ENCODE assay signal across 11 mouse cellular contexts in genomic region chr11:98034840-98035239, GRCm38 (mm10). TPM values are rescaled to one million over a fixed set of nuclear protein-coding genes. Genes with fewer than 3 reads are reported as not detected.
DNase-seq lines count a peak whose midpoint lies in the region; ATAC-seq and TF ChIP-seq lines count a peak whose summit lies in the region.
"Had no signal": no experiment of that assay in that cellular context is flagged by ENCODE, and none has a peak within 500 bp of the region (broad histone marks: within the 10 kb centered on the region; RNA-seq: fewer than 3 reads in every experiment).

No protein-coding gene starts in this region.

- 39% methylated on average over 4 of the region's 4 CpGs for WGBS in stomach, embryonic 16.5 days
- WGBS in stomach, postnatal 0 days = 41% methylated on average over 4 of the region's 4 CpGs
- 35% methylated on average over 4 of the region's 4 CpGs for WGBS in intestine, embryonic 16.5 days

- H3K4me3 ChIP-seq in stomach, embryonic 16.5 days (replicated peaks; ENCODE audit: low read length) = no peak overlapping the region
- no peak overlapping the region for H3K4me3 ChIP-seq in stomach, postnatal 0 days (ENCODE audit: low read depth, low read length)
- H3K4me3 ChIP-seq in intestine, embryonic 16.5 days (ENCODE audit: low read length) = no peak overlapping the region
- H3K4me3 ChIP-seq: heart, embryonic 12.5 days; liver, embryonic 12.5 days had no signal

- TF ChIP-seq CTCF in stomach, postnatal 0 days (IDR thresholded peaks at IDR 0.05; ENCODE audit: low read depth) = no peak

- H3K27me3 ChIP-seq in stomach, embryonic 16.5 days (ENCODE audit: control insufficient read depth, insufficient read depth, low read length) = peaks cover 9% of the 10 kb centered on the region; the same call in 1 of the 2 replicates
- H3K27me3 ChIP-seq in stomach, postnatal 0 days (ENCODE audit: control insufficient read depth, insufficient read depth, low read length) = no peaks in the 10 kb centered on the region; the same call in 1 of the 2 replicates
- H3K27me3 ChIP-seq in intestine, embryonic 16.5 days (replicated peaks; ENCODE audit: control insufficient read depth, insufficient read depth, low read length) = peaks cover 15% of the 10 kb centered on the region

- H3K4me2 ChIP-seq in stomach, embryonic 16.5 days (ENCODE audit: low read depth, low read length) = no peak overlapping the region
- H3K4me2 ChIP-seq in stomach, postnatal 0 days (replicated peaks; ENCODE audit: low read depth) = no peak overlapping the region
- no peak overlapping the region for H3K4me2 ChIP-seq in intestine, embryonic 16.5 days (ENCODE audit: low read depth, low read length)
- H3K4me2 ChIP-seq: liver, embryonic 12.5 days had no signal

- no peak for DNase-seq in frontal cortex, postnatal 10 days (ENCODE audit: low spot score in 2 of 2)
- no peak for DNase-seq in stomach, postnatal 0 days (ENCODE audit: low spot score)
- peak; percentile 59 for DNase-seq in mesoderm, embryonic 11.5 days (ENCODE audit: low read depth, low spot score)
- no peak for DNase-seq in gastrocnemius, postnatal 14 days
- DNase-seq in adipocyte (ENCODE audit: low spot score) = no peak
- DNase-seq: kidney, postnatal 10 days had no signal

- no peak for TF ChIP-seq EP300 in stomach, postnatal 0 days (optimal IDR thresholded peaks at IDR 0.05)

- peak overlapping the region; percentile 22; the same call in 1 of the 2 replicates for H3K9ac ChIP-seq in stomach, embryonic 16.5 days (ENCODE audit: low read length)
- H3K9ac ChIP-seq in stomach, postnatal 0 days (ENCODE audit: low read length) = no peak overlapping the region
- no peak overlapping the region for H3K9ac ChIP-seq in intestine, embryonic 16.5 days (ENCODE audit: low read depth, low read length)
- H3K9ac ChIP-seq: liver, embryonic 12.5 days had no signal

- peaks cover 13% of the 10 kb centered on the region for H3K4me1 ChIP-seq in stomach, embryonic 16.5 days (ENCODE audit: control insufficient read depth, insufficient read depth, low read length)
- peaks cover 6% of the 10 kb centered on the region; the same call in 1 of the 2 replicates for H3K4me1 ChIP-seq in stomach, postnatal 0 days (replicated peaks; ENCODE audit: control insufficient read depth, insufficient read depth)
- H3K4me1 ChIP-seq in intestine, embryonic 16.5 days (ENCODE audit: control insufficient read depth, insufficient read depth, low read length) = peaks cover 9% of the 10 kb centered on the region

- no peak overlapping the region for H3K27ac ChIP-seq in stomach, embryonic 16.5 days (ENCODE audit: low read length)
- no peak overlapping the region; the same call in 1 of the 2 replicates for H3K27ac ChIP-seq in stomach, postnatal 0 days (replicated peaks)
- no peak overlapping the region for H3K27ac ChIP-seq in intestine, embryonic 16.5 days (ENCODE audit: low read length)
- H3K27ac ChIP-seq: liver, embryonic 12.5 days had no signal

- intact Hi-C loops in gastrocnemius, postnatal 14 days (cut with DNase I; ENCODE audit: low total_unique reads) = loop anchor here (2.0 to 10.0 kb wide), 2 partner anchors 40 to 110 kb away; no protein-coding TSS in a partner anchor

- 0 out of 2 replicates have a peak, but pooled peaks have one; percentile 3 for ATAC-seq in frontal cortex, adult (ENCODE audit: low TSS enrichment)
- no peak for ATAC-seq in stomach, embryonic 16.5 days (ENCODE audit: insufficient read depth, low FRiP score)
- no peak for ATAC-seq in stomach, postnatal 0 days (ENCODE audit: low FRiP score, low TSS enrichment)
- ATAC-seq in intestine, embryonic 16.5 days = no peak
- ATAC-seq: liver, embryonic 12.5 days had no signal

- H3K9me3 ChIP-seq in stomach, embryonic 16.5 days (replicated peaks; ENCODE audit: control insufficient read depth, low read length) = no peaks in the 10 kb centered on the region
- no peaks in the 10 kb centered on the region for H3K9me3 ChIP-seq in stomach, postnatal 0 days (ENCODE audit: control insufficient read depth, low read length)
- no peaks in the 10 kb centered on the region for H3K9me3 ChIP-seq in intestine, embryonic 16.5 days (ENCODE audit: control insufficient read depth, low read length)
- H3K9me3 ChIP-seq: heart, embryonic 12.5 days; liver, embryonic 12.5 days had no signal

- H3K36me3 ChIP-seq in stomach, embryonic 16.5 days (ENCODE audit: control insufficient read depth, insufficient read depth, low read length) = no peaks in the 10 kb centered on the region
- peaks cover 6% of the 10 kb centered on the region; the same call in 1 of the 2 replicates for H3K36me3 ChIP-seq in stomach, postnatal 0 days (ENCODE audit: control insufficient read depth, insufficient read depth, low read length)
- H3K36me3 ChIP-seq in intestine, embryonic 16.5 days (ENCODE audit: control insufficient read depth, insufficient read depth, low read length) = peaks cover under 1% of the 10 kb centered on the region; the same call in 1 of the 2 replicates

RNA-seq across cellular contexts. Expression of gene Rpl19, which starts 8.3 kb away (rescaled TPM):
- polyA plus RNA-seq in stomach, embryonic 16.5 days (2015; fragmentation: Nextera tagmentation; extraction: Ambion mirVana) = 825 and 942 TPM in 2 replicates
- polyA plus RNA-seq in stomach, postnatal 0 days (2015; fragmentation: Nextera tagmentation; extraction: Ambion mirVana) = 863 and 874 TPM in 2 replicates
- polyA plus RNA-seq in intestine, embryonic 16.5 days (2015; fragmentation: Nextera tagmentation; extraction: Ambion mirVana) = 990 and 1,058 TPM in 2 replicates
- 100 to 1,000 TPM; 628 to 686 TPM for total RNA-seq in gastrocnemius, postnatal 14 days (2021)

RNA-seq across cellular contexts. Expression of gene Cacnb1, which starts 12.0 kb away (rescaled TPM):
- polyA plus RNA-seq in stomach, embryonic 16.5 days (2015; fragmentation: Nextera tagmentation; extraction: Ambion mirVana) = 7.0 and 12.1 TPM in 2 replicates
- 4.2 and 4.9 TPM in 2 replicates for polyA plus RNA-seq in stomach, postnatal 0 days (2015; fragmentation: Nextera tagmentation; extraction: Ambion mirVana)
- 5.1 TPM in 2 replicates for polyA plus RNA-seq in intestine, embryonic 16.5 days (2015; fragmentation: Nextera tagmentation; extraction: Ambion mirVana)
- total RNA-seq in gastrocnemius, postnatal 14 days (2021) = 100 to 1,000 TPM; 281 to 311 TPM

RNA-seq across cellular contexts. Expression of gene Stac2, which starts 18.4 kb away (rescaled TPM):
- polyA plus RNA-seq in stomach, embryonic 16.5 days (2015; fragmentation: Nextera tagmentation; extraction: Ambion mirVana) = 0.25 and 0.47 TPM in 2 replicates
- 0.05 and 0.08 TPM in 2 replicates for polyA plus RNA-seq in stomach, postnatal 0 days (2015; fragmentation: Nextera tagmentation; extraction: Ambion mirVana)
- 0.29 TPM in 2 replicates for polyA plus RNA-seq in intestine, embryonic 16.5 days (2015; fragmentation: Nextera tagmentation; extraction: Ambion mirVana)
- total RNA-seq in gastrocnemius, postnatal 14 days (2021) = under 1 TPM; 0.07 to 0.29 TPM

RNA-seq across cellular contexts. Expression of gene Arl5c, which starts 38.9 kb away (rescaled TPM):
- polyA plus RNA-seq in stomach, embryonic 16.5 days (2015; fragmentation: Nextera tagmentation; extraction: Ambion mirVana) = 10.5 and 11.8 TPM in 2 replicates
- polyA plus RNA-seq in stomach, postnatal 0 days (2015; fragmentation: Nextera tagmentation; extraction: Ambion mirVana) = 7.5 and 9.8 TPM in 2 replicates
- 9.0 and 9.9 TPM in 2 replicates for polyA plus RNA-seq in intestine, embryonic 16.5 days (2015; fragmentation: Nextera tagmentation; extraction: Ambion mirVana)
- total RNA-seq in gastrocnemius, postnatal 14 days (2021) = under 1 TPM; 0.64 to 0.75 TPM

RNA-seq across cellular contexts. Expression of gene Plxdc1, which starts 48.6 kb away (rescaled TPM):
- 0.72 and 1.0 TPM in 2 replicates for polyA plus RNA-seq in stomach, embryonic 16.5 days (2015; fragmentation: Nextera tagmentation; extraction: Ambion mirVana)
- polyA plus RNA-seq in stomach, postnatal 0 days (2015; fragmentation: Nextera tagmentation; extraction: Ambion mirVana) = 0.40 and 0.45 TPM in 2 replicates
- 0.34 and 0.65 TPM in 2 replicates for polyA plus RNA-seq in intestine, embryonic 16.5 days (2015; fragmentation: Nextera tagmentation; extraction: Ambion mirVana)
- total RNA-seq in gastrocnemius, postnatal 14 days (2021) = 1 to 10 TPM; 6.2 to 8.0 TPM
